Mouse (Mus musculus): Measurements from ENCODE around the gene Pde1c. TPM values are rescaled to one million over a fixed set of nuclear protein-coding genes. Genes with fewer than 3 reads are reported as not detected.

Gene Pde1c
- total and polyA plus RNA-seq, 2 experiments = 0.37 TPM; not detected in 1

DNA sequence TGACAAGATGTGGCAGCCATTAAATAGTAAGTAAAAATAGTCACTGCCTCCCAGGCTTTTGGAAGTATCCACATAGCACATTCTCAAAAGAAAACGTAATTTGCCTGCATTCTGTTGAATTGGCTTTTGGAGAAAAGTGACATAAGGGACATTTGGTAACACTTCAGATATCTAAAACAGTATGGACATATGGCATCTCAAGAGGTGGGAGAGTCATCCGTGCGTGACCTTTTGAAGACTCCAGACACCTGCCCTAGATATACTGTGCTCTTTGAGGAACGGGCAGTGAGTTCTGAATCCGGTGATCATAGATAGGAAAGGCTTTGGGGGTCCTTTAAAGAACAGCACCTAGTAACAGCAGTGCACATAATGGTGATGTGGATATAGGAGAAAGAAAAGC, 143.1 kb downstream of the Pde1c start:
- WGBS = 83% methylated on average over 5 of the region's 5 CpGs
- no peaks in the 10 kb centered on the region; the same call in 1 of the 2 replicates for H3K27me3 ChIP-seq (ENCODE audit: control insufficient read depth, insufficient read depth, low read length)

DNA sequence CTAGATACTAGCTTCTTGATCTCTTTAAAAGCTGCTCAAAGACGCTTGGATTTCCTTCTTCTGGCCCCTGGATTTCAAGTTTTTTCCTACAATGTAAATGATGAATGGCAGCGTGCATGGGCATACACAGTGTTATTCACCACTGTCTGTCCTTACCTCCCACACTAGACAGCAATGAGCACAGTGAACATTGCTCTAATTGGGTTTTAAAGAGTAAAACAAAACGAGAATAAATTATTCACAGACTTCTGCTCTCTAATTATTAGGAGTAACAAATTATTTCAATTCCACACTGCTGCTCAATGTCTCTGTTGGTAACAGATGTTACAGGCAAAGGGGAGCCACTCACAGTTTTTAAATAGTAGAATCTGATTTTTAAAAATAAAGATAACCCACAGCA, 146.0 kb downstream of the Pde1c start:
- 72% methylated on average over 3 of the region's 3 CpGs for WGBS
- Histone ChIP-seq H3K4me1 (ENCODE audit: control insufficient read depth, insufficient read depth, low read length) (no peaks in the 10 kb centered on the region), H3K9ac (ENCODE audit: low read depth, low read length) (no peak overlapping the region), H3K4me3 (ENCODE audit: insufficient read depth, low read depth, low read length) (no peak overlapping the region), H3K79me2 (ENCODE audit: control insufficient read depth, insufficient read depth, low read length) (no peaks in the 10 kb centered on the region), H3K27ac (replicated peaks; ENCODE audit: insufficient read depth, low read depth, low read length) (no peak overlapping the region), H3K36me3 (ENCODE audit: control insufficient read depth, insufficient read depth, low read length) (no peaks in the 10 kb centered on the region), H3K27me3 (ENCODE audit: control insufficient read depth, insufficient read depth, low read length) (no peaks in the 10 kb centered on the region; the same call in 1 of the 2 replicates)
- TF ChIP-seq POLR2A (IDR thresholded peaks at IDR 0.05; ENCODE audit: extremely low read depth, insufficient read depth, low read length) (no peak), CTCF (IDR thresholded peaks at IDR 0.05; ENCODE audit: low read depth, low read length) (no peak)
- DNase-seq (ENCODE audit: extremely low read depth, low read depth, low spot score) = no peak

More for the DNA sequence above, 143.1 kb downstream of the Pde1c start:
- no peak for DNase-seq (ENCODE audit: extremely low read depth, low read depth, low spot score)
- no peak overlapping the region for H3K9ac ChIP-seq (ENCODE audit: low read depth, low read length)
- no peaks in the 10 kb centered on the region for H3K4me1 ChIP-seq (ENCODE audit: control insufficient read depth, insufficient read depth, low read length)
- H3K79me2 ChIP-seq (ENCODE audit: control insufficient read depth, insufficient read depth, low read length) = no peaks in the 10 kb centered on the region
- no peak for TF ChIP-seq POLR2A (IDR thresholded peaks at IDR 0.05; ENCODE audit: extremely low read depth, insufficient read depth, low read length)
- no peak for TF ChIP-seq CTCF (IDR thresholded peaks at IDR 0.05; ENCODE audit: low read depth, low read length)
- H3K36me3 ChIP-seq (ENCODE audit: control insufficient read depth, insufficient read depth, low read length) = no peaks in the 10 kb centered on the region
- no peak overlapping the region for H3K27ac ChIP-seq (replicated peaks; ENCODE audit: insufficient read depth, low read depth, low read length)
- no peak overlapping the region for H3K4me3 ChIP-seq (ENCODE audit: insufficient read depth, low read depth, low read length)

DNA sequence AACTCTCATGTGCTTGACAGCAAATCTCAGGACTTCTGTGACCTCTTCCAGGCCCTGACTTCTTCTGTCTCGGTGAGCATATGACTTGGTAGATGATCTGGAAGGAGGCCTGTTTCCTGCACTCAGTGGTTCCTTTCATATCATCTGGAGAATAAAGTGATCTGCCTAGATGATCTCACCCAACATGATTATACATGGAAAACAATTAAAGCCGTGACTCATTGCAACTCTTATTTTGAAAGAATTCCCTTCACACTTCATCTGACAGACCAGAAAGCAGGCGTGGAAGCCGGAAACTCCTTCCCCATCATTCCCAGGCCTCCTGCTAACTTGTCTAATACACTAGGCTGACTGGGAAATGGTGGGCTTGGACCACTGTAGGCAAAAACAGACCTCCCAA, 152.7 kb downstream of the Pde1c start:
- H3K4me1 ChIP-seq (ENCODE audit: control insufficient read depth, insufficient read depth, low read length) = no peaks in the 10 kb centered on the region
- WGBS = 76% methylated on average over 4 of the region's 4 CpGs
- no peak overlapping the region for H3K4me3 ChIP-seq (ENCODE audit: insufficient read depth, low read depth, low read length)
- DNase-seq (ENCODE audit: extremely low read depth, low read depth, low spot score) = no peak
- no peaks in the 10 kb centered on the region for H3K36me3 ChIP-seq (ENCODE audit: control insufficient read depth, insufficient read depth, low read length)
- H3K9ac ChIP-seq (ENCODE audit: low read depth, low read length) = no peak overlapping the region
- no peaks in the 10 kb centered on the region for H3K79me2 ChIP-seq (ENCODE audit: control insufficient read depth, insufficient read depth, low read length)
- TF ChIP-seq CTCF (IDR thresholded peaks at IDR 0.05; ENCODE audit: low read depth, low read length) = no peak
- no peak for TF ChIP-seq POLR2A (IDR thresholded peaks at IDR 0.05; ENCODE audit: extremely low read depth, insufficient read depth, low read length)
- H3K27ac ChIP-seq (replicated peaks; ENCODE audit: insufficient read depth, low read depth, low read length) = no peak overlapping the region
- no peaks in the 10 kb centered on the region for H3K27me3 ChIP-seq (ENCODE audit: control insufficient read depth, insufficient read depth, low read length)

DNA sequence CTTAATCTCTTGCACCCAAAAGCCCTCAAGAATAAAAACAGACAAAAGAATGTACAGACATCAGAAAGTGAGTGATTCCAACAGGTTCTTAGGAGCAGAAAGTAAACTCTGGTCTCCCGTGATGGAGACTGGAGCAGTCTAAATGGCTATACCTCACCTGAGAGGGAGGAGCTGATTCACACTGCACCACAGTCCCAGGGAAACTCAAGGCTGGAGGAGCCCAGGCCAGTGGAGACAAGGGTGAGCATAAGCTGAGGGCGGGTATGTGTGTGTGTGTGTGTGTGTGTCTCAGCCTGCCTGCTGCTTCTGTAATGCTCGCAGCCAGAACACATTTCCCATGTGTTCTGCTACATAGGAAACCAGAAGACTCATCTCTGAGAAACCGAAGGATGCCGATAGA, 179.7 kb downstream of the Pde1c start:
- H3K79me2 ChIP-seq (ENCODE audit: control insufficient read depth, insufficient read depth, low read length) = no peaks in the 10 kb centered on the region
- H3K27ac ChIP-seq (replicated peaks; ENCODE audit: insufficient read depth, low read depth, low read length) = no peak overlapping the region
- H3K4me3 ChIP-seq (ENCODE audit: insufficient read depth, low read depth, low read length) = no peak overlapping the region
- no peak for DNase-seq (ENCODE audit: extremely low read depth, low read depth, low spot score)
- H3K36me3 ChIP-seq (ENCODE audit: control insufficient read depth, insufficient read depth, low read length) = no peaks in the 10 kb centered on the region
- 94% methylated on average over 5 of the region's 5 CpGs for WGBS
- no peaks in the 10 kb centered on the region for H3K27me3 ChIP-seq (ENCODE audit: control insufficient read depth, insufficient read depth, low read length)
- TF ChIP-seq POLR2A (IDR thresholded peaks at IDR 0.05; ENCODE audit: extremely low read depth, insufficient read depth, low read length) (no peak), CTCF (IDR thresholded peaks at IDR 0.05; ENCODE audit: low read depth, low read length) (no peak)
- H3K9ac ChIP-seq (ENCODE audit: low read depth, low read length) = no peak overlapping the region
- no peaks in the 10 kb centered on the region for H3K4me1 ChIP-seq (ENCODE audit: control insufficient read depth, insufficient read depth, low read length)

DNA sequence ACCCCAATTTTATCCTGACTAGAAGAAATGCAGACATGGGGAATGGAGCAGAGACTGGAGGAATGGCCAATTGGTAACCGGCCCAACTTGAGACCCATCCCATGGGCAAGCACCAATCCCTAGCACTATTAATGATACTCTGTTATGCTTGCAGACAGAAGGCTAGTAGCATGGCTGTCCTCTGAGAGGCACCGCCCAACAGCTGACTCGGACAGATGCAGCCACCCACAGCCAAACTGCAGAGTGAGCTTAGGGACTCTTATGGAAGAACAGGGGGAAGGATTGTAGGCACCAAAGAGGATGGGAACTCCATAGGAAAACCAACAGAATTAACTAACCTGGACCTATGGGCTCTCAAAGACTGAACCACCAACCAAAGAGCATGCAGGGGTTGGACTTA, 192.5 kb downstream of the Pde1c start:
- H3K36me3 ChIP-seq (ENCODE audit: control insufficient read depth, insufficient read depth, low read length) = no peaks in the 10 kb centered on the region
- DNase-seq (ENCODE audit: extremely low read depth, low read depth, low spot score) = no peak
- TF ChIP-seq CTCF (IDR thresholded peaks at IDR 0.05; ENCODE audit: low read depth, low read length) (no peak), POLR2A (IDR thresholded peaks at IDR 0.05; ENCODE audit: extremely low read depth, insufficient read depth, low read length) (no peak)

DNA sequence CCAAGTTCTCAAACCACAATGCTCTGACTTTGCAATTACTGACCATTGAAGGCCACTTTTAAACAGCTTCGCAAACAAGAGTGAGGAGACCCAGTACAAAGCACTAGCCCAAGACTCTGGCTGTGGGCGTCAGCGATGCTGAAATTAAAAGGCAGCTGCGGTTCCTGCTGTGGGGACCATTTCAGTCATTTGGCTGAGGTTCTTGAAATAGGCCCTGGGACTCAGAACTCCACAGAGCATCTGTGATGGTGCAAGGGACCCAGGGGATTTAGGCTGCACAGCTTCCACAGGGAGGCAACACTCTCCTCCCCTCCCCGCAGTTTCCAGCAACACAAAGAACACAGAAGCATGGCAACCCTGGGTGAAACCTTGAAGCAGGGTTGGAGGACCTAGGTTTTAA, 194.7 kb downstream of the Pde1c start:
- Histone ChIP-seq H3K4me3 (ENCODE audit: insufficient read depth, low read depth, low read length) (no peak overlapping the region), H3K4me1 (ENCODE audit: control insufficient read depth, insufficient read depth, low read length) (no peaks in the 10 kb centered on the region), H3K9ac (ENCODE audit: low read depth, low read length) (no peak overlapping the region), H3K79me2 (ENCODE audit: control insufficient read depth, insufficient read depth, low read length) (no peaks in the 10 kb centered on the region), H3K27me3 (ENCODE audit: control insufficient read depth, insufficient read depth, low read length) (no peaks in the 10 kb centered on the region), H3K36me3 (ENCODE audit: control insufficient read depth, insufficient read depth, low read length) (no peaks in the 10 kb centered on the region), H3K27ac (replicated peaks; ENCODE audit: insufficient read depth, low read depth, low read length) (no peak overlapping the region)
- TF ChIP-seq POLR2A (IDR thresholded peaks at IDR 0.05; ENCODE audit: extremely low read depth, insufficient read depth, low read length) (no peak), CTCF (IDR thresholded peaks at IDR 0.05; ENCODE audit: low read depth, low read length) (no peak)
- whole genome bisulfite sequencing = 95% methylated on average over 5 of the region's 5 CpGs
- no peak for DNase-seq (ENCODE audit: extremely low read depth, low read depth, low spot score)

More for the DNA sequence above, 192.5 kb downstream of the Pde1c start:
- H3K4me3 ChIP-seq (ENCODE audit: insufficient read depth, low read depth, low read length) = no peak overlapping the region
- no peaks in the 10 kb centered on the region for H3K79me2 ChIP-seq (ENCODE audit: control insufficient read depth, insufficient read depth, low read length)
- no peaks in the 10 kb centered on the region for H3K4me1 ChIP-seq (ENCODE audit: control insufficient read depth, insufficient read depth, low read length)
- H3K9ac ChIP-seq (ENCODE audit: low read depth, low read length) = no peak overlapping the region
- H3K27me3 ChIP-seq (ENCODE audit: control insufficient read depth, insufficient read depth, low read length) = no peaks in the 10 kb centered on the region
- H3K27ac ChIP-seq (replicated peaks; ENCODE audit: insufficient read depth, low read depth, low read length) = no peak overlapping the region
- 98% methylated on average over 3 of the region's 3 CpGs for WGBS
